Mouse (Mus musculus): ENCODE data around the gene Man1a. TPM values are rescaled to one million over a fixed set of nuclear protein-coding genes. Genes with fewer than 3 reads are reported as not detected.

Man1a gene
- total and polyA plus RNA-seq, 3 experiments: 6.9 to 43.2 (median 40.1) TPM

DNA sequence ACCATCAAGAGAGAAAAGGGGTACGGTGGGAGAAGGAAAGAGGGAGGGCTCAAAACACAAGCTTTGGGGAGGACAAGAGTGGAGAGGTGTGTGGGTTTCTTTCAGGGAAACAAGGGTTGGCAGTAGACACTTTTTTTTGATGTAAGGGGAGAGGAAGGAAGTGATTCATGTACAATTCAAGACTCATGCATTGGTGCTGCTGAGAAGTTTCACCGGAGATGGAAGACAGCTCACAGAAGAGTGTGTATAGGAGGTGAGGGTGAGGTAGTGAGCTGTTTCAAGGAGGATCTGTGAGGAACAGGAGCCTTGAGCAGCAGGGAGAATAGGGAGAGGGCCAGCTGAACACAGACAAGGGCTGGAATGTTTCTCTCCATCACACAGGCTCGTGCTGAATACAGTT, 116.7 kb downstream of the Man1a start:
- WGBS: 42% methylated on average over 3 of the region's 3 CpGs
- DNase-seq: no peak
- H3K9ac ChIP-seq (ENCODE audit: low read depth, low read length): no peak overlapping the region
- peaks cover 1% of the 10 kb centered on the region for H3K4me1 ChIP-seq (ENCODE audit: control insufficient read depth, insufficient read depth, low read length)
- no peaks in the 10 kb centered on the region for H3K36me3 ChIP-seq (ENCODE audit: control insufficient read depth, insufficient read depth, low read length)
- intact Hi-C loops (cut with DNase I): no loop called here
- TF ChIP-seq CTCF (IDR thresholded peaks at IDR 0.05): no peak
- no peak for TF ChIP-seq POLR2A (IDR thresholded peaks at IDR 0.05; ENCODE audit: insufficient read depth, low read depth, low read length)
- no peak for TF ChIP-seq EP300 (IDR thresholded peaks at IDR 0.05; ENCODE audit: insufficient read depth, low read depth, low read length)
- no peak overlapping the region for H3K27ac ChIP-seq
- no peak overlapping the region for H3K4me3 ChIP-seq
- H3K27me3 ChIP-seq (ENCODE audit: control insufficient read depth, insufficient read depth, low read length): no peaks in the 10 kb centered on the region
- no peaks in the 10 kb centered on the region for H3K79me2 ChIP-seq (replicated peaks; ENCODE audit: control insufficient read depth, insufficient read depth, low read length)

GRCm38 (mm10) chr10:53941597-53941996, 134.8 kb downstream of the Man1a start:
- TF ChIP-seq CTCF (IDR thresholded peaks at IDR 0.05) (no peak), POLR2A (IDR thresholded peaks at IDR 0.05; ENCODE audit: insufficient read depth, low read depth, low read length) (no peak), EP300 (IDR thresholded peaks at IDR 0.05; ENCODE audit: insufficient read depth, low read depth, low read length) (no peak)
- H3K79me2 ChIP-seq (replicated peaks; ENCODE audit: control insufficient read depth, insufficient read depth, low read length): no peaks in the 10 kb centered on the region
- DNase-seq: no peak
- no peak overlapping the region for H3K4me3 ChIP-seq
- no peak overlapping the region for H3K27ac ChIP-seq
- no peak overlapping the region for H3K9ac ChIP-seq (ENCODE audit: low read depth, low read length)
- H3K27me3 ChIP-seq (ENCODE audit: control insufficient read depth, insufficient read depth, low read length): no peaks in the 10 kb centered on the region
- no peaks in the 10 kb centered on the region; the same call in 1 of the 2 replicates for H3K36me3 ChIP-seq (ENCODE audit: control insufficient read depth, insufficient read depth, low read length)
- H3K4me1 ChIP-seq (ENCODE audit: control insufficient read depth, insufficient read depth, low read length): no peaks in the 10 kb centered on the region
- 72% methylated on average over 7 of the region's 7 CpGs for WGBS
- intact Hi-C loops (cut with DNase I): no loop called here

DNA sequence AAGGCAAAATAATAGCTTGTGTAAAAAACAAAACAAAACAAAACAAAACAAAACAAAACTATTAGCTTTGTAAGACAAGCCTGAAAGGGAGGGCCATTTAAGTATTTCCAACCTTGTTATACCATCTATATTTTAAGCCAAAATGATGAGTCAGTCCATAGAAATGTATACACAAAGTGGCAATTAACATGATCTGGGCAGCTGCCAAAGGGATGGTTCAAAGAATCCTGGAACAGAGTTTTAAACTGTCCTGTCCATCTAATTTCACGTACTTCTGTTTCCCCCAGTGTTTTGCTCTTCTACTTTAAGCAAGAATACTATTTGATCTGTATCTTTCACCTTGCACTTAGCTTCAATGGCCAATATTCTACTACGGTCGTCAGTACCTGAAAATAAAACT, 138.2 kb downstream of the Man1a start:
- no peaks in the 10 kb centered on the region for H3K27me3 ChIP-seq (ENCODE audit: control insufficient read depth, insufficient read depth, low read length)
- H3K4me1 ChIP-seq (ENCODE audit: control insufficient read depth, insufficient read depth, low read length): no peaks in the 10 kb centered on the region
- H3K36me3 ChIP-seq (ENCODE audit: control insufficient read depth, insufficient read depth, low read length): no peaks in the 10 kb centered on the region; the same call in 1 of the 2 replicates
- TF ChIP-seq EP300 (IDR thresholded peaks at IDR 0.05; ENCODE audit: insufficient read depth, low read depth, low read length) (no peak), POLR2A (IDR thresholded peaks at IDR 0.05; ENCODE audit: insufficient read depth, low read depth, low read length) (no peak), CTCF (IDR thresholded peaks at IDR 0.05) (no peak)
- no peak for DNase-seq
- no peak overlapping the region for H3K9ac ChIP-seq (ENCODE audit: low read depth, low read length)
- no peak overlapping the region for H3K27ac ChIP-seq
- 81% methylated on average over 3 of the region's 3 CpGs for WGBS
- intact Hi-C loops (cut with DNase I): no loop called here
- no peak overlapping the region for H3K4me3 ChIP-seq
- H3K79me2 ChIP-seq (replicated peaks; ENCODE audit: control insufficient read depth, insufficient read depth, low read length): no peaks in the 10 kb centered on the region

DNA sequence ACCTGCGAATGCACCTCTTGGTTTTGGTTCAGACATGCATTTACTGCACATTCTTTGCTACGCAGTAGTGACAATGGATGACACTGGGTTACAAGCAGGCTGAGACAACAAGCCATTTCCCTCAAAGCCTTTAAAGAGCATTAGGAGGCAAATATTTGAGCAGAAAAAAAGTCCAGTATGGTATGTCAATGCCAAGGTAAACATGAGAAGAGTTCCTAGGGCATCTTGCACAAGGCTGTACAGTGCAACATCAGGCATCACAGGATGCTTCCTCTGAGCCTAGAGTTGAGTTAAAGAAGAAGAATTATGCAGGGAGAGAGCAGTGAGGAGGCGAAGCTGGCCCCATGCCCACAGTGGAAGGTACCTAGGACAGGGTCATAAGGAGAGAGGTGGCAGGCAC, 140.3 kb downstream of the Man1a start:
- H3K4me1 ChIP-seq (ENCODE audit: control insufficient read depth, insufficient read depth, low read length): no peaks in the 10 kb centered on the region
- no peaks in the 10 kb centered on the region; the same call in 1 of the 2 replicates for H3K36me3 ChIP-seq (ENCODE audit: control insufficient read depth, insufficient read depth, low read length)
- 91% methylated on average over 3 of the region's 3 CpGs for WGBS
- no peak overlapping the region for H3K4me3 ChIP-seq
- no peak overlapping the region for H3K27ac ChIP-seq
- DNase-seq: no peak
- H3K79me2 ChIP-seq (replicated peaks; ENCODE audit: control insufficient read depth, insufficient read depth, low read length): no peaks in the 10 kb centered on the region
- no peak for TF ChIP-seq EP300 (IDR thresholded peaks at IDR 0.05; ENCODE audit: insufficient read depth, low read depth, low read length)
- no peak for TF ChIP-seq CTCF (IDR thresholded peaks at IDR 0.05)
- TF ChIP-seq POLR2A (IDR thresholded peaks at IDR 0.05; ENCODE audit: insufficient read depth, low read depth, low read length): no peak
- H3K27me3 ChIP-seq (ENCODE audit: control insufficient read depth, insufficient read depth, low read length): no peaks in the 10 kb centered on the region
- H3K9ac ChIP-seq (ENCODE audit: low read depth, low read length): no peak overlapping the region
- intact Hi-C loops (cut with DNase I): no loop called here

DNA sequence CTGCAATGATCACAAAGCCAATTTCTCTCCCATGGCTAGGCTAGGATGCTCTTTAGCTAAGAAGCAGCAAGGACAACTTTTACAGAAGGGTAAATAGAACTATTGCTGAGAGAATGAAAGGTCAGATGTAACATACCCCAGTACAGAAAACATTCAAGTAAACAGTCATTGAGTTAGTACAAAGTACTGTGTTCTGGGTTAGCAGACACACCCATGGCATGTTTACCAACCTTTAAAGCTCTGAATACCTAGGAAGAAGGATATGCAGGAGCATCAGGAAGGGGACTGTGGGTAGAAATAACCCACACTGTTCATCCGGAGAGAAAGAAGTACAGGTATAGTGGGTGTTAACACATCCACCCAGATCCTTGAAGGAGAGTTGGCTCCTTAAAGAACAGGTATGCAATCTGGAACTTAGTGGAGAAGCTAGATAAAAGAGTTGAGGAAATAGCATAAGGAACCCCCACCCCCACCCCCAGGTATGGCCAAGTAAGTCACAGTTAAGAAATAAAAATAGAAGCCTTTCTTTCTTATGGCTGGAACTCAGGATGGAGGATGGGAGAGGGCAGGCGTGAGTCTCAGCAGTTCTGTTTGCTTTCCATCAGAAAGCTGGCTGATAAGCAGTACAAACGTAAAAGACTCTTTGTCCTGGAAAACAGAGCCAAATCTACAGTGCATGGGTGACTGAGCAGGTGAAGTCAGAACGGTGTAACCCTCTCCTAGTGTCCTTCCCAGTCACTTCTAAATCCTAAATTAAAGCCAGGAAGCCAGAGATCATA, 146.5 kb downstream of the Man1a start:
- H3K4me1 ChIP-seq (ENCODE audit: control insufficient read depth, insufficient read depth, low read length): peaks cover 1% of the 10 kb centered on the region
- no peaks in the 10 kb centered on the region for H3K27me3 ChIP-seq (ENCODE audit: control insufficient read depth, insufficient read depth, low read length)
- no peak for TF ChIP-seq POLR2A (IDR thresholded peaks at IDR 0.05; ENCODE audit: insufficient read depth, low read depth, low read length)
- no peak for TF ChIP-seq CTCF (IDR thresholded peaks at IDR 0.05)
- no peak for TF ChIP-seq EP300 (IDR thresholded peaks at IDR 0.05; ENCODE audit: insufficient read depth, low read depth, low read length)
- H3K9ac ChIP-seq (ENCODE audit: low read depth, low read length): no peak overlapping the region
- H3K4me3 ChIP-seq: no peak overlapping the region
- no peaks in the 10 kb centered on the region for H3K79me2 ChIP-seq (replicated peaks; ENCODE audit: control insufficient read depth, insufficient read depth, low read length)
- intact Hi-C loops (cut with DNase I): loop anchor here (5.0 kb wide), 1 partner anchor 142 kb away; no protein-coding TSS in a partner anchor
- H3K27ac ChIP-seq: no peak overlapping the region
- 37% methylated on average over 4 of the region's 4 CpGs for WGBS
- no peak for DNase-seq
- H3K36me3 ChIP-seq (ENCODE audit: control insufficient read depth, insufficient read depth, low read length): peaks cover 1% of the 10 kb centered on the region; the same call in 1 of the 2 replicates

GRCm38 (mm10) chr10:53927904-53928303, 148.5 kb downstream of the Man1a start:
- intact Hi-C loops (cut with DNase I): no loop called here
- H3K4me3 ChIP-seq: no peak overlapping the region
- peaks cover 2% of the 10 kb centered on the region; the same call in 1 of the 2 replicates for H3K36me3 ChIP-seq (ENCODE audit: control insufficient read depth, insufficient read depth, low read length)
- 45% methylated on average over 5 of the region's 5 CpGs for WGBS
- H3K9ac ChIP-seq (ENCODE audit: low read depth, low read length): no peak overlapping the region
- peak in 1 of 2 experiments; percentile 25 for DNase-seq
- H3K27me3 ChIP-seq (ENCODE audit: control insufficient read depth, insufficient read depth, low read length): no peaks in the 10 kb centered on the region
- H3K4me1 ChIP-seq (ENCODE audit: control insufficient read depth, insufficient read depth, low read length): peaks cover 2% of the 10 kb centered on the region
- H3K27ac ChIP-seq: no peak overlapping the region
- H3K79me2 ChIP-seq (replicated peaks; ENCODE audit: control insufficient read depth, insufficient read depth, low read length): no peaks in the 10 kb centered on the region
- TF ChIP-seq POLR2A (IDR thresholded peaks at IDR 0.05; ENCODE audit: insufficient read depth, low read depth, low read length) (no peak), EP300 (IDR thresholded peaks at IDR 0.05; ENCODE audit: insufficient read depth, low read depth, low read length) (no peak), CTCF (IDR thresholded peaks at IDR 0.05) (no peak)

Measured in heart, adult 2 months (tissue).